In genomic region chr14:32600110-32600509, GRCm38 (mm10) we compare ENCODE assay signal across 14 mouse cellular contexts. TPM values are rescaled to one million over a fixed set of nuclear protein-coding genes. Genes with fewer than 3 reads are reported as not detected.
DNase-seq lines count a peak whose midpoint lies in the region; ATAC-seq and TF ChIP-seq lines count a peak whose summit lies in the region.
"Had no signal": no experiment of that assay in that cellular context is flagged by ENCODE, and none has a peak within 500 bp of the region (broad histone marks: within the 10 kb centered on the region; RNA-seq: fewer than 3 reads in every experiment).

No protein-coding gene starts in this region.

- peak; percentile 59 for ATAC-seq in hindbrain, embryonic 12.5 days (ENCODE audit: low FRiP score)
- 0 out of 2 replicates have a peak, but pooled peaks have one; percentile 21 for ATAC-seq in midbrain, embryonic 15.5 days (replicated peaks)
- no peak for ATAC-seq in kidney, embryonic 15.5 days (replicated peaks; ENCODE audit: low FRiP score)
- ATAC-seq: Patski had no signal

- H3K36me3 ChIP-seq in heart, embryonic 10.5 days: no peaks in the 10 kb centered on the region
- no peaks in the 10 kb centered on the region for H3K36me3 ChIP-seq in heart, adult 2 months (ENCODE audit: control insufficient read depth, insufficient read depth, low read length)
- no peaks in the 10 kb centered on the region for H3K36me3 ChIP-seq in embryonic facial prominence, embryonic 10.5 days (replicated peaks)
- no peaks in the 10 kb centered on the region for H3K36me3 ChIP-seq in hindbrain, embryonic 12.5 days
- H3K36me3 ChIP-seq in midbrain, embryonic 15.5 days (replicated peaks): no peaks in the 10 kb centered on the region
- no peaks in the 10 kb centered on the region for H3K36me3 ChIP-seq in kidney, embryonic 15.5 days

- no peak for DNase-seq in heart, embryonic 10.5 days (ENCODE audit: low spot score)
- DNase-seq in heart, adult 2 months: no peak
- peak; percentile 39 for DNase-seq in embryonic facial prominence, embryonic 10.5 days (ENCODE audit: low spot score)
- DNase-seq in layer of hippocampus, postnatal 25 days (ENCODE audit: extremely low spot score in 1 of 2, low spot score in 1 of 2): no peak
- no peak for DNase-seq in testis, postnatal 14 days (ENCODE audit: low spot score)
- DNase-seq: heart, postnatal 10 days; thymus, adult 2 months had no signal

- H3K4me2 ChIP-seq in hindbrain, embryonic 12.5 days (replicated peaks): peak overlapping the region; percentile 48
- peak overlapping the region; percentile 67 for H3K4me2 ChIP-seq in midbrain, embryonic 15.5 days
- no peak overlapping the region for H3K4me2 ChIP-seq in kidney, embryonic 15.5 days

- H3K9me3 ChIP-seq in heart, embryonic 10.5 days: no peaks in the 10 kb centered on the region
- H3K9me3 ChIP-seq in embryonic facial prominence, embryonic 10.5 days: no peaks in the 10 kb centered on the region
- H3K9me3 ChIP-seq in hindbrain, embryonic 12.5 days (replicated peaks): no peaks in the 10 kb centered on the region
- H3K9me3 ChIP-seq in midbrain, embryonic 15.5 days: no peaks in the 10 kb centered on the region
- H3K9me3 ChIP-seq in kidney, embryonic 15.5 days (replicated peaks): no peaks in the 10 kb centered on the region

- TF ChIP-seq POLR2A in heart, adult 2 months (IDR thresholded peaks at IDR 0.05; ENCODE audit: insufficient read depth, low read depth, low read length): no peak

- H3K4me1 ChIP-seq in heart, embryonic 10.5 days: peaks cover 22% of the 10 kb centered on the region
- no peaks in the 10 kb centered on the region for H3K4me1 ChIP-seq in heart, adult 2 months (ENCODE audit: control insufficient read depth, insufficient read depth, low read length)
- peaks cover 25% of the 10 kb centered on the region for H3K4me1 ChIP-seq in embryonic facial prominence, embryonic 10.5 days
- peaks cover 22% of the 10 kb centered on the region for H3K4me1 ChIP-seq in hindbrain, embryonic 12.5 days
- H3K4me1 ChIP-seq in midbrain, embryonic 15.5 days: peaks cover 38% of the 10 kb centered on the region
- peaks cover 25% of the 10 kb centered on the region for H3K4me1 ChIP-seq in kidney, embryonic 15.5 days

- TF ChIP-seq EP300 in heart, adult 2 months (IDR thresholded peaks at IDR 0.05; ENCODE audit: insufficient read depth, low read depth, low read length): no peak

- WGBS in heart, embryonic 10.5 days: 4% methylated on average over 16 of the region's 16 CpGs
- 8% methylated on average over 16 of the region's 16 CpGs for WGBS in heart, adult 2 months
- WGBS in embryonic facial prominence, embryonic 10.5 days: 3% methylated on average over 16 of the region's 16 CpGs
- WGBS in hindbrain, embryonic 12.5 days: 2% methylated on average over 16 of the region's 16 CpGs
- WGBS in midbrain, embryonic 15.5 days: 3% methylated on average over 16 of the region's 16 CpGs
- whole genome bisulfite sequencing in kidney, embryonic 15.5 days: 4% methylated on average over 16 of the region's 16 CpGs

- intact Hi-C loops in heart, adult 2 months (cut with DNase I): no loop called here

- peak overlapping the region; percentile 52 for H3K4me3 ChIP-seq in heart, embryonic 10.5 days
- H3K4me3 ChIP-seq in heart, adult 2 months: no peak overlapping the region
- H3K4me3 ChIP-seq in embryonic facial prominence, embryonic 10.5 days: peak overlapping the region; percentile 50
- peak overlapping the region; percentile 32 for H3K4me3 ChIP-seq in hindbrain, embryonic 12.5 days
- no peak overlapping the region for H3K4me3 ChIP-seq in midbrain, embryonic 15.5 days
- no peak overlapping the region for H3K4me3 ChIP-seq in kidney, embryonic 15.5 days (replicated peaks)

- H3K79me2 ChIP-seq in heart, adult 2 months (replicated peaks; ENCODE audit: control insufficient read depth, insufficient read depth, low read length): no peaks in the 10 kb centered on the region

- H3K27me3 ChIP-seq in heart, embryonic 10.5 days (ENCODE audit: insufficient read depth, poor library complexity, severe bottlenecking): peaks cover 93% of the 10 kb centered on the region
- peaks cover 16% of the 10 kb centered on the region for H3K27me3 ChIP-seq in heart, adult 2 months (ENCODE audit: control insufficient read depth, insufficient read depth, low read length)
- peaks cover 93% of the 10 kb centered on the region for H3K27me3 ChIP-seq in embryonic facial prominence, embryonic 10.5 days (replicated peaks; ENCODE audit: low read depth, poor library complexity, severe bottlenecking)
- peaks cover 86% of the 10 kb centered on the region for H3K27me3 ChIP-seq in hindbrain, embryonic 12.5 days
- peaks cover 68% of the 10 kb centered on the region for H3K27me3 ChIP-seq in midbrain, embryonic 15.5 days (replicated peaks)
- peaks cover 100% of the 10 kb centered on the region for H3K27me3 ChIP-seq in kidney, embryonic 15.5 days

- H3K27ac ChIP-seq in heart, embryonic 10.5 days: no peak overlapping the region
- no peak overlapping the region for H3K27ac ChIP-seq in heart, adult 2 months
- no peak overlapping the region for H3K27ac ChIP-seq in embryonic facial prominence, embryonic 10.5 days (replicated peaks)
- H3K27ac ChIP-seq in hindbrain, embryonic 12.5 days: 0 out of 2 replicates have a peak overlapping the region, but pooled peaks have one; percentile 19
- no peak overlapping the region for H3K27ac ChIP-seq in midbrain, embryonic 15.5 days
- no peak overlapping the region for H3K27ac ChIP-seq in kidney, embryonic 15.5 days

- TF ChIP-seq CTCF in heart, adult 2 months (IDR thresholded peaks at IDR 0.05): no peak

- no peak overlapping the region for H3K9ac ChIP-seq in heart, adult 2 months (ENCODE audit: low read depth, low read length)
- H3K9ac ChIP-seq in hindbrain, embryonic 12.5 days: 0 out of 2 replicates have a peak overlapping the region, but pooled peaks have one; percentile 32
- no peak overlapping the region for H3K9ac ChIP-seq in midbrain, embryonic 15.5 days
- no peak overlapping the region for H3K9ac ChIP-seq in kidney, embryonic 15.5 days

RNA-seq across cellular contexts. Expression of gene Prrxl1, which starts 0.9 kb away (rescaled TPM):
- not detected in 2 replicates for polyA plus RNA-seq in heart, embryonic 10.5 days (2016; fragmentation: Nextera tagmentation; extraction: Ambion mirVana)
- total RNA-seq in heart, adult 2 months (2021): not detected
- not detected in 2 replicates for polyA plus RNA-seq in heart, adult 2 months (2012; rRNA removed)
- polyA plus RNA-seq in embryonic facial prominence, embryonic 10.5 days (2016; fragmentation: Nextera tagmentation; extraction: Ambion mirVana): 5.1 and 7.9 TPM in 2 replicates
- polyA plus RNA-seq in hindbrain, embryonic 12.5 days (2016; fragmentation: Nextera tagmentation; extraction: Ambion mirVana): 19.0 and 28.3 TPM in 2 replicates
- 2.0 and 2.9 TPM in 2 replicates for polyA plus RNA-seq in midbrain, embryonic 15.5 days (2015; fragmentation: Nextera tagmentation; extraction: Ambion mirVana)
- not detected for total RNA-seq in layer of hippocampus, postnatal 25 days (2021)
- 0.14 and 0.49 TPM in 2 replicates for polyA plus RNA-seq in kidney, embryonic 15.5 days (2015; fragmentation: Nextera tagmentation; extraction: Ambion mirVana)
- total RNA-seq: gastrocnemius, adult 18-20 months; heart, postnatal 10 days; megakaryocyte, adult 5-6 weeks had no signal
- polyA plus RNA-seq: liver, embryonic 16.5 days; Patski had no signal

Comparison
In these comparisons a context has a peak if more than half of its experiments do, and no peak if none do; other contexts are left out.
1. H3K4me3 ChIP-seq: peak in heart, embryonic 10.5 days (single experiment), embryonic facial prominence, embryonic 10.5 days (single experiment) and hindbrain, embryonic 12.5 days (single experiment); none in heart, adult 2 months (single experiment), midbrain, embryonic 15.5 days (single experiment) and kidney, embryonic 15.5 days (single experiment).